Mouse (Mus musculus) G1E (cell line): ENCODE measurements at regions not wholly inside any gene's neighbourhood (a gene's known extent, or its start where the extent isn't known, plus 50 kb on each side); places are given as distances from the start of the nearest gene placed in this dataset.

Experiments used
- ATAC-seq: 2 replicates; pipeline ENCODE4 v1.8.0; 2016; ENCODE audit warnings: mild to moderate bottlenecking; ENCODE audit not compliant: insufficient number of reproducible peaks, poor library complexity, low FRiP score, severe bottlenecking; ENCODE audit errors: extremely low read depth
- DNase-seq: peaks from one replicate; pipeline ENCODE4 v3.0.0; 2012; ENCODE audit warnings: low spot score
- H3K27me3 ChIP-seq: 2 replicates; pipeline ENCODE4 v1.6.1; 2012; ENCODE audit warnings: mild to moderate bottlenecking, low read length, inconsistent platforms; ENCODE audit not compliant: insufficient read depth
- H3K36me3 ChIP-seq: replicated peaks from 2 replicates; pipeline ENCODE3; 2012; ENCODE audit warnings: mild to moderate bottlenecking, inconsistent platforms
- H3K4me1 ChIP-seq: 2 replicates; pipeline ENCODE4 v1.6.1; 2012; ENCODE audit warnings: low read depth, low read length, inconsistent platforms, mixed read lengths; ENCODE audit not compliant: insufficient read depth
- H3K4me3 ChIP-seq: 2 replicates; pipeline ENCODE4 v1.5.1; 2012; ENCODE audit warnings: low read depth, mild to moderate bottlenecking, inconsistent platforms, low read length, moderate library complexity, mixed read lengths
- H3K9me3 ChIP-seq: replicated peaks from 2 replicates; pipeline ENCODE4 v1.6.1; 2012; ENCODE audit warnings: inconsistent platforms
- CTCF ChIP-seq: IDR thresholded peaks from 2 replicates; pipeline ENCODE4 v1.5.1; 2012; ENCODE audit warnings: low read depth, low read length, inconsistent platforms, mixed read lengths
- GATA1 ChIP-seq: IDR thresholded peaks from 2 replicates; pipeline ENCODE4 v1.6.1; 2012; ENCODE audit warnings: borderline replicate concordance, low read length, inconsistent platforms, mixed read lengths
- GATA2 ChIP-seq: IDR thresholded peaks from 2 replicates; pipeline ENCODE4 v1.6.1; 2012; ENCODE audit warnings: low read depth, low read length, inconsistent platforms, borderline replicate concordance
- POLR2AphosphoS5 ChIP-seq: IDR thresholded peaks from 2 replicates; pipeline ENCODE4 v1.6.1; 2012; ENCODE audit warnings: low read depth, low read length, inconsistent platforms; ENCODE audit not compliant: insufficient replicate concordance
- TAL1 ChIP-seq: conservative IDR thresholded peaks from 2 replicates; pipeline ENCODE4 v1.6.1; 2012; ENCODE audit warnings: low read depth, low read length, inconsistent platforms, mixed read lengths

- Histone ChIP-seq H3K4me1 (no peaks in the 10 kb centered on the region), H3K4me3 (no peak overlapping the region), H3K36me3 (no peaks in the 10 kb centered on the region), H3K9me3 (no peaks in the 10 kb centered on the region), H3K27me3 (no peaks in the 10 kb centered on the region)
- no peak for TF ChIP-seq POLR2AphosphoS5
- no peak for TF ChIP-seq TAL1
- no peak for TF ChIP-seq GATA2
- TF ChIP-seq CTCF, result no peak
- no peak for TF ChIP-seq GATA1
- no peak for DNase-seq
- ATAC-seq, result no peak
Observed at GRCm38 (mm10) chr11:44206866-44207265, 193.0 kb upstream of the Il12b start.

- H3K27me3 ChIP-seq, result no peaks in the 10 kb centered on the region
- H3K9me3 ChIP-seq, result no peaks in the 10 kb centered on the region
- TF ChIP-seq GATA1 (no peak), GATA2 (no peak), POLR2AphosphoS5 (no peak), TAL1 (no peak), CTCF (no peak)
- no peak overlapping the region for H3K4me3 ChIP-seq
- H3K4me1 ChIP-seq, result no peaks in the 10 kb centered on the region
- no peak for ATAC-seq
- H3K36me3 ChIP-seq, result no peaks in the 10 kb centered on the region
- DNase-seq, result no peak
Observed at GRCm38 (mm10) chr11:44211871-44212441, 187.9 kb upstream of the Il12b start.

GRCm38 (mm10) chr11:44214095-44214494 lies 185.8 kb upstream of the Il12b start:
- H3K9me3 ChIP-seq, result no peaks in the 10 kb centered on the region
- no peak for TF ChIP-seq GATA2
- TF ChIP-seq TAL1, result no peak
- no peak for TF ChIP-seq CTCF
- TF ChIP-seq POLR2AphosphoS5, result no peak
- TF ChIP-seq GATA1, result no peak
- H3K4me3 ChIP-seq, result no peak overlapping the region
- no peaks in the 10 kb centered on the region for H3K27me3 ChIP-seq
- H3K36me3 ChIP-seq, result no peaks in the 10 kb centered on the region
- no peak for DNase-seq
- no peaks in the 10 kb centered on the region for H3K4me1 ChIP-seq
- no peak for ATAC-seq

GRCm38 (mm10) chr11:44216346-44216745 lies 183.5 kb upstream of the Il12b start:
- ATAC-seq (no peak), DNase-seq (no peak)
- H3K9me3 ChIP-seq, result no peaks in the 10 kb centered on the region
- no peaks in the 10 kb centered on the region for H3K36me3 ChIP-seq
- no peak overlapping the region for H3K4me3 ChIP-seq
- no peaks in the 10 kb centered on the region for H3K27me3 ChIP-seq
- H3K4me1 ChIP-seq, result no peaks in the 10 kb centered on the region
- TF ChIP-seq TAL1 (no peak), CTCF (no peak), POLR2AphosphoS5 (no peak), GATA2 (no peak), GATA1 (no peak)

- ATAC-seq (no peak), DNase-seq (no peak)
- Histone ChIP-seq H3K4me1 (no peaks in the 10 kb centered on the region), H3K4me3 (no peak overlapping the region), H3K9me3 (no peaks in the 10 kb centered on the region), H3K27me3 (no peaks in the 10 kb centered on the region), H3K36me3 (no peaks in the 10 kb centered on the region)
- no peak for TF ChIP-seq CTCF
Observed at GRCm38 (mm10) chr11:44219971-44220370, 179.9 kb upstream of the Il12b start.

GRCm38 (mm10) chr11:44229996-44230395 lies 169.9 kb upstream of the Il12b start:
- Histone ChIP-seq H3K36me3 (no peaks in the 10 kb centered on the region), H3K4me1 (no peaks in the 10 kb centered on the region)

More at GRCm38 (mm10) chr11:44229996-44230395, 169.9 kb upstream of the Il12b start:
- no peak overlapping the region for H3K4me3 ChIP-seq
- no peaks in the 10 kb centered on the region for H3K9me3 ChIP-seq
- H3K27me3 ChIP-seq, result peaks cover 2% of the 10 kb centered on the region; the same call in 1 of the 2 replicates
- DNase-seq, result no peak
- TF ChIP-seq POLR2AphosphoS5 (no peak), TAL1 (no peak), GATA1 (no peak), GATA2 (no peak)
- no peak for ATAC-seq
